Mouse (Mus musculus) right cerebral cortex, adult 2 months (tissue): ENCODE measurements around the gene Pcdh10.

ENCODE experiments used
- DNase-seq, 2 experiments: peaks; one replicate each; pipeline ENCODE4 v3.0.0; 2021 to 2022; ENCODE audit warnings: low spot score in 2 of 2

The Pcdh10 gene

GRCm38 (mm10) chr3:45378145-45378544, at the start of gene Pcdh10:
Pcdh10 (plus strand) TSS chr3:45378398.
- DNase-seq = peak; percentile 99

DNA sequence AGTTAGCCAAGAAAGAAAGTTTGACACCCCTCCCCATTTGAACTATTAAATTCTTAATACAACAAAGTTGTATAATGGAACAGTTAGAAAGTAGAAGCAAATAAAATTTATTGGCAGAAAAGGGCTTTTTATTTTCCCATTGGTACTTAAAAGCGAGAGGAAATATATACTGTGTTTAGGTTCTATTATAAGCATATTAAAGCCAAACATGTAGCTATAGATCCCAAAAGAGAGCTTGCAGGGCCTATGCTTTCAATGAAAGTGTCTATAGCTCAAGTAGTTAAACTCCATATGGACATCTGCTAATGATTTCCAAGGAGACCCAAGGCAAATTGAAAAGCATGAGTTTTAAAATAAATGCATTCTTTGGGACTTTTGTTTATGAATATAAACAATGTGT, 22.3 kb upstream of the Pcdh10 start:
- DNase-seq = no peak

DNA sequence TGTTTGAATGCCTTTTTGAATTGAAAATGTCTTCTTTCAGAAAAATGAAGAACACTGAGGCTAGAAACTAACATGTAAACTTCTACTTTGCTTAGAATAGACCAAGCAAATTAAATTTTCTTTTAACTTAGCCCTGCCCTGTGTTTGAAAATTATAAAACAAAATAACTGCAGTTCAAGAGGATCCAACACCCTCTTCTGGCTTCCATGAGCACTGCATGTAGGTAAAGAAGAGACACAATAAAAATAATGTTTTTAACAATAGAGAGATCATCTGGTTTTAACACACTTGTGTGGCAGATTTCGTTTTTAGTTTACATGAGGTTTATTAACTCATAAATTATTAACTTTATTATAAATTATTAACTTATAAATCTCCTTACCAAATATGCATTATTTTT, 9.2 kb upstream of the Pcdh10 start:
- no peak for DNase-seq

DNA sequence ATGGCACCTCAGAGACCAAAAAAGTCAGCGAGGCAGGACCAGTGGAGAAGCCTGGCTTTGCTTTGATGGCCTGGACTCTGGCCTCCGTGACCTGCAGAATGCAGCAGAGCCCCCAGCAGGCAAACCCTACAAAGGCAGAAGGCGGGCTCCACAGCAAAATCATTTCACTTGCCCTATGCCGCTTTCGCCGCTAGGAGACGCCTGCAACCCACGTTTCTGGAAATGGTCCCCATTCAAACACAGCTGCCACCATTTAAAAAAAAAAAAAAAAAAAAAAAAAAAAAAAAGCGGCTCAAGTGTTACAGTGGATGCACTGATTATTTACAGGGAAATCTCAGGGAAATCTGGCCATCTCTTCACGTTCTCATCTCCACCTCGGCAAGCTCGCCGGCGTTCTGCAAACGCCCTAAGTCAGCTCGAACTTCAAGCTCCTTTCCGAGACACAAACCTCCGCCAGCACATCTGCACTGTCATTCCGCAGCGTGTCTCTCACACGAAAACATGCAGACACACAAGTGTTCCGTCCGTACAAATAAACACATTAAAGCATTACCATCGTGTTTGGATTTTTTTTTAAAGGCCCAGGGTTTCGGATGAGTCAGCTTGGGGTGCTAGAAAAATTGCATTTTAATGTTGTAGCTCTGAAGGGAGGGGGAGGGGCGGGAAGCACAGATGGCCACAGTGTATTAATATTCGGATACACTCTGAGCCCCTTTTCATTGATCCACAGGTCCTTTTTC, 2.3 kb upstream of the Pcdh10 start:
- peak; percentile 89 to 93 for DNase-seq

DNA sequence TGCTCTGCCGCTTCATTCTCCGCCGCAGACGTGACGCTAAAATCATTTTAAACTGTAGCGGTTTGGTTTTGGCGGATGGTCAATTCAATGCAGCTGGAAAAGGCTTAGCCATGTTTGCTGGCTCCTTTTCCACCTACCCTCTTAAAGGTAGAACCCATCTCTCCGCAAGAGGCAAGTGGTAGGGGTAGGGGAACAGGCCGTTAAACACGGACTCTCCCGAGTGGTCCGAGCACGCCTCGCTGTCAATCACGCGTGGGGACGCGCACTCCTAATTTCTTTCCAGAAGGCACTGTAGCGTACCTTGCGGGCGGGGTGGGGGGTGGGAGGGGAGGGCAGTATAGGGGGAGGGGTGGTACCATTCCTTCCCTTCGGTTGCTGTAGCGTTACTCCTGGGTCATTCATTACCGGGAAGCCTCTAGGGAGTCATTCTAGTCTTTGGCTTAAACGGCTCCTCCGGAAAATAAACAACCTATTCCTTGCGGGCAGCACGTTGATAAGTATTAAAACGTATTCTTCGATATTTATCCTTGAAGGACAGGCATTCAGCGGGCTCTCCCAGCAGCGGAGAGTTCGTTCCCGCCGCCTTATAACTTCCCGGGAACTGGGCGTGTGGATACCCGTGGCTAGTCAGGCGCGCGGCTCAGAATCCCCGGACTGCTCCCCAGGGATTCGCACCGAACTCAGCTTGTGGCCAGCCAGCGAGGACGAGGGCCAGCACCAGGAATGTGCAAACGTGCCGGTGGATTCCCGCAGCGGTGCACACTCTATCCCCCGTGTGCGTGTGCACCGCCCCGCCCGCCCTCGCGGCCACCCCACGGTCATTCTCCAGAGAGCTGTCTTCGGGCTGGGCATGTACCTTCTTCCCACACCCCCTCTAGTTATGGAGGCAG, 1.5 kb upstream of the Pcdh10 start:
- DNase-seq = peak; percentile 51 to 66

GRCm38 (mm10) chr3:45377391-45377998, 703 bp upstream of the Pcdh10 start:
- DNase-seq = peak; percentile 52 to 71

- peak; percentile 43 to 63 for DNase-seq
These were observed 1.4 kb downstream of the Pcdh10 start for GRCm38 (mm10) chr3:45379541-45379971.

- DNase-seq = peak; percentile 44 to 67
These were observed 2.0 kb downstream of the Pcdh10 start for GRCm38 (mm10) chr3:45379972-45380761.

- DNase-seq = peak; percentile 49 to 70
These were observed 2.9 kb downstream of the Pcdh10 start for GRCm38 (mm10) chr3:45380811-45381761.

GRCm38 (mm10) chr3:45382032-45382755, 4.0 kb downstream of the Pcdh10 start:
- DNase-seq = peak in 1 of 2 experiments; percentile 40

DNA sequence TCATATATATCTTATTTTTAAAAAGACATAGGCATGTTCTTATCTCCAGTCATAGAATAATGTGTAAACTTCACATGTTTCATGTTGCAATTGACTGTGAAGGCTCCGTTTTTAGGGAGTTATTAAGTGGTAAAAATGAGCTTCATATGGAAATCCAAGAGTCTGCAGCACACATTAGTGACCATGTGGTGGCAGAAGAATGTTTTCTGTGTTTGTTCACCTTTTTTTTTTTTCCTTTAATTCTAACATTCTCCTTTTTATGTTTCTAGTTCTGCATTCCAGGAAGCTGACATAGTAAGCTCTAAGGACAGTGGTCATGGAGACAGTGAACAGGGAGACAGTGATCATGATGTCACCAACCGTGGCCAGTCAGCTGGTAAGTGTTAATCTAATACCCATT, 5.6 kb downstream of the Pcdh10 start:
- no peak for DNase-seq

GRCm38 (mm10) chr3:45385028-45385427, 6.8 kb downstream of the Pcdh10 start:
- peak in 1 of 2 experiments; percentile 55 for DNase-seq

- no peak for DNase-seq
These were observed 7.3 kb downstream of the Pcdh10 start for GRCm38 (mm10) chr3:45385451-45385850.

- no peak for DNase-seq
These were observed 8.3 kb downstream of the Pcdh10 start for GRCm38 (mm10) chr3:45386512-45386911.

DNA sequence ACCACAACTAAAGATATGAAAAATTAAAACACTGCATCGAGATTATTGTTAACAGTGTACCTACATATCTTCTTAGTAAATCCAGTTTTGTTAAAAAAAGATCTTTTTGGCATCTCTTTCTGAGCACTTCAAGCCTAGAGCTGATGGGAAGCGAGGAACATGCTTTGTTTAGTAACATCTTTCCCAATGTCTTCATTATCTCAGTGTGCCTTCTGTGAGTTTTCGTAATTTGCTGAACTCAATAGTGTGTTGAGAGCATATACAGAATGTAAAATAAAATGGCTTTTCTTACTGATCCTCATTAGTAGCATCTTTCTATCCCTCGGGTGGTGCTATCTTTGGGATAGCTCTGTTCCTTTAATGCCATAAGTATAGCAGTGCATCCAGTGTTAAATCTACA, 18.9 kb downstream of the Pcdh10 start:
- no peak for DNase-seq

- DNase-seq = no peak
These were observed 25.0 kb downstream of the Pcdh10 start for GRCm38 (mm10) chr3:45403239-45403638.

DNA sequence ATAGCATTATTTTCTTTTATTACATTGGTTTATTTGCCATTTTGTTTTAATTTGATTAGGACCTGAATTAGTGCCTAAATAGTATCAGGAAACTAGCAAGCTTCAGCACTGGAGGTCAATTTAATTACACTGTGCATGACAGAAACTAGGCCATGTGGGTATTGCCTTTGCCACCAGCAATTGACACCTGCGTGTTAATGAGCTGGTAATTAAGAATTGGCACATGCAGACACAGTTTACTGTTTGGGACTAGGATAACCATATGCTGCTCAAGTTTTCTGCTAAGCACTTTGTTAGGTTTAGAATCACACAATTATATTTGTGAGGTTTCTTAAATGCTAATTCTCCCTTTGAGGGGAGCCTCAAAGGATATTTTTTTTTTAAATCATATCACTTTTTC, 53.5 kb downstream of the Pcdh10 start:
- DNase-seq = no peak

- peak in 1 of 2 experiments; percentile 34 for DNase-seq
These were observed 54.1 kb downstream of the Pcdh10 start for GRCm38 (mm10) chr3:45432172-45432765.
